Mouse (Mus musculus) stomach, postnatal 0 days (tissue): ENCODE measurements at regions not wholly inside any gene's neighbourhood (a gene's known extent, or its start where the extent isn't known, plus 50 kb on each side); places are given as distances from the start of the nearest gene placed in this dataset.

Source experiments
- CTCF ChIP-seq: IDR thresholded peaks from 2 replicates; pipeline ENCODE4 v1.5.1; 2016; ENCODE audit warnings: antibody characterized with exemption, low read depth, mild to moderate bottlenecking, moderate library complexity
- EP300 ChIP-seq: optimal IDR thresholded peaks from 2 replicates; pipeline ENCODE3; 2016; ENCODE audit warnings: antibody characterized with exemption

GRCm38 (mm10) chr14:53993427-53993826 is 260.5 kb downstream of the Dad1 start:
- no peak for TF ChIP-seq CTCF
- TF ChIP-seq EP300 = no peak
